Comparison of ENCODE assay signal across 17 mouse cellular contexts in genomic region chr15:81273361-81273760, GRCm38 (mm10). TPM values are rescaled to one million over a fixed set of nuclear protein-coding genes. Genes with fewer than 3 reads are reported as not detected.
DNase-seq lines count a peak whose midpoint lies in the region; ATAC-seq and TF ChIP-seq lines count a peak whose summit lies in the region.
"Had no signal": no experiment of that assay in that cellular context is flagged by ENCODE, and none has a peak within 500 bp of the region (broad histone marks: within the 10 kb centered on the region; RNA-seq: fewer than 3 reads in every experiment).

No protein-coding gene starts in this region.

- 53% methylated on average over 2 of the region's 2 CpGs for WGBS in forebrain, embryonic 15.5 days
- 55% methylated on average over 2 of the region's 2 CpGs for WGBS in forebrain, embryonic 11.5 days
- 62% methylated on average over 2 of the region's 2 CpGs for WGBS in midbrain, embryonic 13.5 days
- WGBS in midbrain, embryonic 11.5 days: 67% methylated on average over 2 of the region's 2 CpGs
- 47% methylated on average over 2 of the region's 2 CpGs for WGBS in lung, postnatal 0 days
- 61% methylated on average over 2 of the region's 2 CpGs for WGBS in midbrain, embryonic 16.5 days

- H3K4me1 ChIP-seq in forebrain, embryonic 15.5 days: peaks cover 18% of the 10 kb centered on the region
- peaks cover 9% of the 10 kb centered on the region; the same call in 1 of the 2 replicates for H3K4me1 ChIP-seq in forebrain, embryonic 11.5 days (replicated peaks; ENCODE audit: control insufficient read depth, insufficient read depth, low read length)
- H3K4me1 ChIP-seq in midbrain, embryonic 13.5 days (replicated peaks): peaks cover 27% of the 10 kb centered on the region
- H3K4me1 ChIP-seq in midbrain, embryonic 11.5 days (ENCODE audit: control insufficient read depth, insufficient read depth, low read length): peaks cover 16% of the 10 kb centered on the region
- 0 out of 2 replicates have a peak, but pooled peaks cover 2% of the 10 kb centered on the region for H3K4me1 ChIP-seq in lung, postnatal 0 days (ENCODE audit: insufficient read depth, low read depth, low read length)
- H3K4me1 ChIP-seq in midbrain, embryonic 16.5 days (ENCODE audit: control insufficient read depth, insufficient read depth, low read length): peaks cover 21% of the 10 kb centered on the region

- intact Hi-C loops in heart, postnatal 25 days (cut with DNase I): no loop called here

- no peak overlapping the region for H3K4me2 ChIP-seq in forebrain, embryonic 15.5 days (replicated peaks)
- no peak overlapping the region for H3K4me2 ChIP-seq in forebrain, embryonic 11.5 days (ENCODE audit: low read depth, low read length, severe bottlenecking)
- H3K4me2 ChIP-seq in midbrain, embryonic 13.5 days (replicated peaks): no peak overlapping the region
- H3K4me2 ChIP-seq in midbrain, embryonic 11.5 days: no peak overlapping the region
- no peak overlapping the region for H3K4me2 ChIP-seq in lung, postnatal 0 days (replicated peaks; ENCODE audit: low read depth, low read length)
- H3K4me2 ChIP-seq in midbrain, embryonic 16.5 days (ENCODE audit: low read length): no peak overlapping the region
- H3K4me2 ChIP-seq: embryonic facial prominence, embryonic 12.5 days; limb, embryonic 12.5 days; liver, embryonic 12.5 days had no signal

- H3K27me3 ChIP-seq in forebrain, embryonic 15.5 days: no peaks in the 10 kb centered on the region
- H3K27me3 ChIP-seq in forebrain, embryonic 11.5 days (ENCODE audit: control insufficient read depth, insufficient read depth, low read length): no peaks in the 10 kb centered on the region
- no peaks in the 10 kb centered on the region for H3K27me3 ChIP-seq in midbrain, embryonic 13.5 days
- no peaks in the 10 kb centered on the region for H3K27me3 ChIP-seq in midbrain, embryonic 11.5 days (ENCODE audit: control insufficient read depth, insufficient read depth, low read length)
- no peaks in the 10 kb centered on the region for H3K27me3 ChIP-seq in lung, postnatal 0 days (replicated peaks; ENCODE audit: insufficient read depth, low read length)
- H3K27me3 ChIP-seq in midbrain, embryonic 16.5 days (ENCODE audit: control insufficient read depth, insufficient read depth, low read depth, low read length): no peaks in the 10 kb centered on the region
- H3K27me3 ChIP-seq: CH12.LX had no signal

- no peaks in the 10 kb centered on the region for H3K36me3 ChIP-seq in forebrain, embryonic 15.5 days
- no peaks in the 10 kb centered on the region for H3K36me3 ChIP-seq in forebrain, embryonic 11.5 days (ENCODE audit: control insufficient read depth, insufficient read depth, low read length)
- no peaks in the 10 kb centered on the region for H3K36me3 ChIP-seq in midbrain, embryonic 13.5 days
- H3K36me3 ChIP-seq in midbrain, embryonic 11.5 days (ENCODE audit: control insufficient read depth, insufficient read depth, low read length): no peaks in the 10 kb centered on the region
- H3K36me3 ChIP-seq in lung, postnatal 0 days (ENCODE audit: insufficient read depth, low read length): no peaks in the 10 kb centered on the region
- no peaks in the 10 kb centered on the region for H3K36me3 ChIP-seq in midbrain, embryonic 16.5 days (ENCODE audit: control insufficient read depth, insufficient read depth, low read length)
- H3K36me3 ChIP-seq: embryonic facial prominence, embryonic 12.5 days; limb, embryonic 12.5 days; liver, embryonic 12.5 days had no signal

- ATAC-seq in forebrain, embryonic 15.5 days (replicated peaks): no peak
- no peak for ATAC-seq in forebrain, embryonic 11.5 days (replicated peaks; ENCODE audit: low FRiP score)
- no peak for ATAC-seq in midbrain, embryonic 13.5 days
- no peak for ATAC-seq in midbrain, embryonic 11.5 days (ENCODE audit: low FRiP score)
- peak; percentile 86 for ATAC-seq in lung, postnatal 0 days
- ATAC-seq in midbrain, embryonic 16.5 days: no peak
- ATAC-seq: liver, embryonic 12.5 days had no signal

- TF ChIP-seq CTCF in lung, postnatal 0 days (IDR thresholded peaks at IDR 0.05): no peak

- DNase-seq in forebrain, embryonic 11.5 days (ENCODE audit: low spot score): no peak
- DNase-seq in midbrain, embryonic 11.5 days (ENCODE audit: low spot score, missing footprints): no peak
- DNase-seq in lung, postnatal 0 days (ENCODE audit: low spot score): peak; percentile 88
- no peak for DNase-seq in layer of hippocampus, adult 9-11 months
- DNase-seq in heart, postnatal 25 days (ENCODE audit: low spot score): no peak
- DNase-seq: cerebellum, adult 8-10 months; gastrocnemius, postnatal 25 days; kidney, adult 18-20 months; right cerebral cortex, adult 18-20 months; thymus, postnatal 14 days had no signal

- 0 out of 2 replicates have a peak overlapping the region, but pooled peaks have one; percentile 12 for H3K27ac ChIP-seq in forebrain, embryonic 15.5 days (replicated peaks)
- H3K27ac ChIP-seq in forebrain, embryonic 11.5 days (ENCODE audit: low read depth, low read length): no peak overlapping the region
- H3K27ac ChIP-seq in midbrain, embryonic 13.5 days: 0 out of 2 replicates have a peak overlapping the region, but pooled peaks have one; percentile 76
- H3K27ac ChIP-seq in midbrain, embryonic 11.5 days (ENCODE audit: low read depth, low read length): no peak overlapping the region
- H3K27ac ChIP-seq in lung, postnatal 0 days (ENCODE audit: low read length): peak overlapping the region; percentile 72; the same call in 1 of the 2 replicates
- peak overlapping the region; percentile 79 for H3K27ac ChIP-seq in midbrain, embryonic 16.5 days (ENCODE audit: low read length)
- H3K27ac ChIP-seq: embryonic facial prominence, embryonic 12.5 days; limb, embryonic 12.5 days; liver, embryonic 12.5 days had no signal

- no peaks in the 10 kb centered on the region for H3K9me3 ChIP-seq in forebrain, embryonic 15.5 days
- no peaks in the 10 kb centered on the region for H3K9me3 ChIP-seq in forebrain, embryonic 11.5 days (ENCODE audit: control insufficient read depth, low read length)
- no peaks in the 10 kb centered on the region for H3K9me3 ChIP-seq in midbrain, embryonic 13.5 days
- no peaks in the 10 kb centered on the region for H3K9me3 ChIP-seq in midbrain, embryonic 11.5 days (ENCODE audit: control insufficient read depth, low read length)
- H3K9me3 ChIP-seq in lung, postnatal 0 days (ENCODE audit: low read length): no peaks in the 10 kb centered on the region
- no peaks in the 10 kb centered on the region for H3K9me3 ChIP-seq in midbrain, embryonic 16.5 days (replicated peaks; ENCODE audit: control insufficient read depth, low read length, poor library complexity, severe bottlenecking)
- H3K9me3 ChIP-seq: embryonic facial prominence, embryonic 12.5 days; limb, embryonic 12.5 days; liver, embryonic 12.5 days had no signal

- no peak overlapping the region for H3K9ac ChIP-seq in forebrain, embryonic 15.5 days (replicated peaks)
- no peak overlapping the region for H3K9ac ChIP-seq in forebrain, embryonic 11.5 days (ENCODE audit: low read length)
- H3K9ac ChIP-seq in midbrain, embryonic 13.5 days (replicated peaks): no peak overlapping the region
- H3K9ac ChIP-seq in midbrain, embryonic 11.5 days (ENCODE audit: low read length): no peak overlapping the region
- no peak overlapping the region for H3K9ac ChIP-seq in lung, postnatal 0 days (replicated peaks; ENCODE audit: low read depth)
- H3K9ac ChIP-seq in midbrain, embryonic 16.5 days (ENCODE audit: low read depth, low read length): no peak overlapping the region; the same call in 1 of the 2 replicates
- H3K9ac ChIP-seq: embryonic facial prominence, embryonic 12.5 days; liver, embryonic 12.5 days had no signal

- peak; percentile 76 for TF ChIP-seq EP300 in lung, postnatal 0 days (IDR thresholded peaks at IDR 0.05)

- H3K4me3 ChIP-seq in forebrain, embryonic 15.5 days: no peak overlapping the region
- H3K4me3 ChIP-seq in forebrain, embryonic 11.5 days (ENCODE audit: low read depth, low read length): no peak overlapping the region
- no peak overlapping the region for H3K4me3 ChIP-seq in midbrain, embryonic 13.5 days (replicated peaks)
- H3K4me3 ChIP-seq in midbrain, embryonic 11.5 days (ENCODE audit: low read depth, low read length): no peak overlapping the region
- no peak overlapping the region for H3K4me3 ChIP-seq in lung, postnatal 0 days (ENCODE audit: low read depth, low read length)
- no peak overlapping the region for H3K4me3 ChIP-seq in midbrain, embryonic 16.5 days (ENCODE audit: low read depth, low read length)
- H3K4me3 ChIP-seq: embryonic facial prominence, embryonic 12.5 days; limb, embryonic 12.5 days; liver, embryonic 12.5 days had no signal

RNA-seq across cellular contexts. Expression of gene Mchr1, which starts 38.1 kb away (rescaled TPM):
- polyA plus RNA-seq in forebrain, embryonic 15.5 days (2015; fragmentation: Nextera tagmentation; extraction: Ambion mirVana): 1.2 and 1.8 TPM in 2 replicates
- polyA plus RNA-seq in forebrain, embryonic 11.5 days (2014; fragmentation: Nextera tagmentation; extraction: Ambion mirVana): 0.49 TPM in 1 of 2 replicates, not detected in the other
- 2.1 and 2.5 TPM in 2 replicates for polyA plus RNA-seq in midbrain, embryonic 13.5 days (2015; fragmentation: Nextera tagmentation; extraction: Ambion mirVana)
- polyA plus RNA-seq in midbrain, embryonic 11.5 days (2014; fragmentation: Nextera tagmentation; extraction: Ambion mirVana): 0.44 and 0.74 TPM in 2 replicates
- 1.6 and 3.3 TPM in 2 replicates for polyA plus RNA-seq in lung, postnatal 0 days (2015; fragmentation: Nextera tagmentation; extraction: Ambion mirVana)
- polyA plus RNA-seq in midbrain, embryonic 16.5 days (2015; fragmentation: Nextera tagmentation; extraction: Ambion mirVana): 6.7 and 8.7 TPM in 2 replicates
- total RNA-seq in heart, postnatal 25 days (2021): not detected
- total RNA-seq: CH12.LX had no signal
- polyA plus RNA-seq: liver, embryonic 12.5 days had no signal

Comparison
In these comparisons a context has a peak if more than half of its experiments do, and no peak if none do; other contexts are left out.
1. H3K27ac ChIP-seq: peak in forebrain, embryonic 15.5 days (single experiment), midbrain, embryonic 13.5 days (single experiment), lung, postnatal 0 days (single experiment) and midbrain, embryonic 16.5 days (single experiment); none in forebrain, embryonic 11.5 days (single experiment) and midbrain, embryonic 11.5 days (single experiment).